Mouse (Mus musculus) neural tube, embryonic 12.5 days (tissue): ENCODE measurements around the gene Mrpl19. TPM values are rescaled to one million over a fixed set of nuclear protein-coding genes. Genes with fewer than 3 reads are reported as not detected.

ENCODE experiments used
- ATAC-seq: fragments of 200-750 bp; cut with Nextera tagmentation; 2 replicates; pipeline ENCODE4 v1.8.0; 2017; ENCODE audit warnings: low read depth, mild to moderate bottlenecking, moderate TSS enrichment, moderate library complexity; ENCODE audit not compliant: low FRiP score
- H3K27ac ChIP-seq: fragments of 300-500 bp; sonication (generic); 2 replicates; pipeline ENCODE4 v1.5.1; 2016
- H3K27me3 ChIP-seq: fragments of 300-500 bp; sonication (generic); replicated peaks from 2 replicates; pipeline ENCODE4 v1.6.1; 2016; ENCODE audit warnings: mild to moderate bottlenecking
- H3K36me3 ChIP-seq: fragments of 300-500 bp; sonication (generic); 2 replicates; pipeline ENCODE4 v1.6.1; 2016; ENCODE audit warnings: mild to moderate bottlenecking
- H3K4me1 ChIP-seq: fragments of 300-500 bp; sonication (generic); 2 replicates; pipeline ENCODE4 v1.6.1; 2016
- H3K4me2 ChIP-seq: fragments of 300-500 bp; sonication (generic); replicated peaks from 2 replicates; pipeline ENCODE4 v1.6.1; 2016; ENCODE audit warnings: mild to moderate bottlenecking
- H3K4me3 ChIP-seq: fragments of 300-500 bp; sonication (generic); 2 replicates; pipeline ENCODE4 v1.5.1; 2016
- H3K9ac ChIP-seq: fragments of 300-500 bp; sonication (generic); 2 replicates; pipeline ENCODE4 v1.6.1; 2016; ENCODE audit warnings: mild to moderate bottlenecking
- H3K9me3 ChIP-seq: fragments of 300-500 bp; sonication (generic); 2 replicates; pipeline ENCODE4 v1.6.1; 2016; ENCODE audit warnings: mild to moderate bottlenecking
- WGBS: fragments of 180-500 bp; shearing (Covaris S2); methylation state at CpG from one replicate; pipeline ENCODE4 v1.1.7; 2016; 5-methylcytosine and 5-hydroxymethylcytosine counted together
- polyA plus RNA-seq: library from polyadenylated mRNA; unstranded; fragments of >200 nt; fragmentation: Nextera tagmentation; extraction: Ambion mirVana; gene quantifications from 2 replicates; pipeline ENCODE4 v1.2.1, GENCODE M21; 2016

Gene Mrpl19
- 45.8 and 49.6 TPM in 2 replicates for polyA plus RNA-seq

- ATAC-seq: peak; percentile 99
- no peaks in the 10 kb centered on the region for H3K27me3 ChIP-seq
- no peaks in the 10 kb centered on the region for H3K9me3 ChIP-seq
- under 1% methylated on average over 44 of the region's 44 CpGs for WGBS
- peaks cover 10% of the 10 kb centered on the region; the same call in 1 of the 2 replicates for H3K4me1 ChIP-seq
- H3K4me2 ChIP-seq: peak within 1 kb of the TSS; percentile 68
- H3K9ac ChIP-seq: peak within 1 kb of the TSS; percentile 68
- H3K4me3 ChIP-seq: peak within 1 kb of the TSS; percentile 74
- peaks cover 24% of the 10 kb centered on the region for H3K36me3 ChIP-seq
- H3K27ac ChIP-seq: no peak within 1 kb of the TSS
Measured at GRCm38 (mm10) chr6:81965296-81966067, at the start of gene Mrpl19. Gene Mrpl19 (minus strand): TSS chr6:81965958.

- Histone ChIP-seq H3K4me3 (no peak overlapping the region), H3K4me2 (no peak overlapping the region), H3K9me3 (no peaks in the 10 kb centered on the region), H3K4me1 (no peaks in the 10 kb centered on the region), H3K9ac (no peak overlapping the region), H3K27ac (no peak overlapping the region), H3K36me3 (no peaks in the 10 kb centered on the region), H3K27me3 (no peaks in the 10 kb centered on the region)
- no peak for ATAC-seq
- WGBS: 82% methylated on average over 1 of the region's 1 CpGs
Measured at GRCm38 (mm10) chr6:82012392-82012791, 46.6 kb upstream of the Mrpl19 start.

GRCm38 (mm10) chr6:81990049-81990810 lies 24.5 kb upstream of the Mrpl19 start:
- 60% methylated on average over 20 of the region's 20 CpGs for WGBS
- Histone ChIP-seq H3K4me3 (no peak overlapping the region), H3K4me1 (no peaks in the 10 kb centered on the region), H3K9ac (no peak overlapping the region), H3K9me3 (no peaks in the 10 kb centered on the region), H3K36me3 (no peaks in the 10 kb centered on the region), H3K27ac (no peak overlapping the region), H3K4me2 (no peak overlapping the region), H3K27me3 (no peaks in the 10 kb centered on the region)
- ATAC-seq: no peak

- H3K27me3 ChIP-seq: no peaks in the 10 kb centered on the region
- no peaks in the 10 kb centered on the region for H3K4me1 ChIP-seq
- H3K36me3 ChIP-seq: no peaks in the 10 kb centered on the region
- no peak overlapping the region for H3K4me3 ChIP-seq
- no peak for ATAC-seq
- no peaks in the 10 kb centered on the region for H3K9me3 ChIP-seq
- WGBS: 93% methylated on average over 5 of the region's 5 CpGs
- H3K9ac ChIP-seq: no peak overlapping the region
- H3K4me2 ChIP-seq: no peak overlapping the region
- H3K27ac ChIP-seq: no peak overlapping the region
Measured at GRCm38 (mm10) chr6:81988341-81988740, 22.6 kb upstream of the Mrpl19 start.

- Histone ChIP-seq H3K4me3 (no peak overlapping the region), H3K4me1 (no peaks in the 10 kb centered on the region), H3K27ac (no peak overlapping the region), H3K9me3 (no peaks in the 10 kb centered on the region), H3K27me3 (no peaks in the 10 kb centered on the region), H3K9ac (no peak overlapping the region), H3K4me2 (no peak overlapping the region), H3K36me3 (no peaks in the 10 kb centered on the region)
- WGBS: 48% methylated on average over 3 of the region's 3 CpGs
- ATAC-seq: no peak
Measured at GRCm38 (mm10) chr6:81987580-81987979, 21.8 kb upstream of the Mrpl19 start.

GRCm38 (mm10) chr6:81987010-81987409 lies 21.3 kb upstream of the Mrpl19 start:
- H3K27ac ChIP-seq: no peak overlapping the region
- no peaks in the 10 kb centered on the region for H3K36me3 ChIP-seq
- ATAC-seq: peak; percentile 74
- H3K4me3 ChIP-seq: no peak overlapping the region
- no peak overlapping the region for H3K4me2 ChIP-seq
- H3K4me1 ChIP-seq: no peaks in the 10 kb centered on the region
- no peaks in the 10 kb centered on the region for H3K27me3 ChIP-seq
- 5% methylated on average over 9 of the region's 9 CpGs for WGBS
- H3K9me3 ChIP-seq: no peaks in the 10 kb centered on the region
- no peak overlapping the region for H3K9ac ChIP-seq

DNA sequence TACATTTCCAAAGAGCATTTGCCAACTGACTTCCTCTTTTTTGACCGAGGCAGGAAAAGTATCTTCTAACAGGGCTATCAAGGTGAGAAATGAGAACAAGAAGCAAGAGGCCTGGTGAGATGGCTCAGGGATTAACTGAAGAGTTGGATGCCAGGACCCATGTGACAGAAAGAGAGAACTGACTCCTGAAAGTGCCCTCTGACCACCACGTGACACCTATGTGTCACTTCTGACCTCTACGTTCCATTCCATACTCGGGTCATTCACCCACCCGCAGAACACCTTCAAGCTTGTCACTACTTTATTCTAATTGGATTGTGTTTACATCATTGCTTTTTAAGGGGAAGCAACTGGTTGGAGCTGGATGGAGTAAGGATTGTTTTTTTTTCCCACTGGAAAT lies 20.8 kb upstream of the Mrpl19 start:
- Histone ChIP-seq H3K27me3 (no peaks in the 10 kb centered on the region), H3K4me2 (no peak overlapping the region), H3K9ac (no peak overlapping the region), H3K9me3 (no peaks in the 10 kb centered on the region), H3K4me1 (no peaks in the 10 kb centered on the region), H3K4me3 (no peak overlapping the region), H3K27ac (no peak overlapping the region), H3K36me3 (no peaks in the 10 kb centered on the region)
- WGBS: 63% methylated on average over 5 of the region's 5 CpGs
- ATAC-seq: no peak

DNA sequence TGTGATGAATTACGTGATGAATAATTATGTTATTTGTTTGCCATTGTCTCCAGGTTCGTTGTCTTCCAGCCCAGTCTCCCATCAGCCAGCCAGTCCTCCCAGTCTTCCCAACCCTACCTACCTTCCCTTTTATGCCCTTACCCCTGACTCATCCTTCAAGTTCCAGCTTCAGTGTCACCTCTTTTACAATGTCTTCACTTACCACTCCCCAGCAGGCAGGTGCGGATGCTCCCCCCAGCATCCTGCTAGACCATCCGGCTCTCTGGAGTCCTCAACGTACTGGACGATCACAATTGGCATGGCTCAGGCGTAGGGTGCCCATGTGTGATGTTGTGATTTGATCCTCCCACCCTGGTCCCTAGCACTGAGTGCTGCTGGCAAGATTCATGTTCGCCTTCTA lies 20.4 kb upstream of the Mrpl19 start:
- Histone ChIP-seq H3K4me3 (no peak overlapping the region), H3K4me2 (no peak overlapping the region), H3K36me3 (no peaks in the 10 kb centered on the region), H3K9ac (no peak overlapping the region), H3K27ac (no peak overlapping the region), H3K9me3 (no peaks in the 10 kb centered on the region), H3K27me3 (no peaks in the 10 kb centered on the region), H3K4me1 (no peaks in the 10 kb centered on the region)
- ATAC-seq: no peak
- WGBS: 89% methylated on average over 8 of the region's 8 CpGs

- ATAC-seq: no peak
- Histone ChIP-seq H3K9ac (no peak overlapping the region), H3K9me3 (no peaks in the 10 kb centered on the region), H3K4me1 (no peaks in the 10 kb centered on the region), H3K27ac (no peak overlapping the region), H3K4me3 (no peak overlapping the region), H3K27me3 (no peaks in the 10 kb centered on the region), H3K4me2 (no peak overlapping the region), H3K36me3 (no peaks in the 10 kb centered on the region)
- 90% methylated on average over 4 of the region's 4 CpGs for WGBS
Measured at GRCm38 (mm10) chr6:81979286-81979685, 13.5 kb upstream of the Mrpl19 start.

DNA sequence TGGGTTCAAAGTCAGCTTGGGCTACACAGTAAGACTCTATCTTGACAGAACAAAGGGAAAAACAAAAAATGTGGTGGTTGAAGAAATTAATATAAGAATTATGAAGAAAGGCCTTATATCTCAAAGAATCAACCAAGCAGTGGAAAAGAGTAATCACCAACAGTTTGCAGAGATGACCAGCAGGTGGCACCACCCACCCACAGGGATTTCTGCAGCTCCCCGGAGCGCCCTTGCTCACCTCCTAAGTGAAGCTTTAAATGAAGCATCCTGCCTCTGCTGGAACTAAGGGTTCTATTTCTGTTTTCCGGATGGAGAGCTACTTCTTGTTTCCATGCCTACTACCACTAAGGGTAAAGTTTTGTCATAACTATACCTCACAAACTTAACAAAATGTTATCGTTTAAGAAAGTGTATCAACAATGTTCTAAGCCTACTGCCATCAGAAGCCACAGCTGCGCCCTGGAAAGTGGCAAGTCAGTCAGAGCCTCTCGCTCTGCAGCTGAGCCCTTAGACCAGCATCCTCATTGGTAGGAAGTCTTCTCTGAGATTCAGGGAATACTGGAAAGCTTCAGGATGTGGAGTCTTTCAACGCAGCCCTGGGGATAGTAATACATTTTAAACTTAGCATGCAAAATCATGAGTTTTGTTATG lies 10.3 kb upstream of the Mrpl19 start:
- Histone ChIP-seq H3K36me3 (no peaks in the 10 kb centered on the region), H3K4me3 (no peak overlapping the region), H3K27ac (no peak overlapping the region), H3K9me3 (no peaks in the 10 kb centered on the region), H3K4me2 (no peak overlapping the region), H3K4me1 (no peaks in the 10 kb centered on the region), H3K9ac (no peak overlapping the region), H3K27me3 (no peaks in the 10 kb centered on the region)
- 38% methylated on average over 7 of the region's 7 CpGs for WGBS
- peak; percentile 67 for ATAC-seq

DNA sequence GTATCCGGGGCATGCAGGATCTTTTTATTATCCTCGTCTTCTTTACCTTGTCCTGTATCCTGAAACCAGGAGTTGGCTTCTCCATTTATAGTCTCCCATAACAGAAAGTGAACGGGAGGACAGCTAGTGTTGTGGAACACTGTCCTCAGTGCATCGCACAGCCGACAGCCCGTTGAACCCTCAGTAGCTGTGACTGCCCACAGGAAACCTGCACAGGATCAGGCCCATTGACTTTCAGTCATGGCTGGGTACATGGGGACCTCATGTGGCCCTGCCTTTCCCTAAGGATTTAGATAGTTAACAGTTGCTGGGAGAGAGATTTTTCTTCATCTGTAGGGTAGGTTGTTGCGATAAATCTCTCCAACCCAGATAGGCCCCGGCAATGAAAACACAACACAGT lies 6.8 kb upstream of the Mrpl19 start:
- Histone ChIP-seq H3K9me3 (no peaks in the 10 kb centered on the region), H3K9ac (no peak overlapping the region), H3K4me3 (no peak overlapping the region), H3K27me3 (no peaks in the 10 kb centered on the region), H3K4me1 (no peaks in the 10 kb centered on the region), H3K4me2 (no peak overlapping the region), H3K36me3 (no peaks in the 10 kb centered on the region), H3K27ac (no peak overlapping the region)
- WGBS: 85% methylated on average over 8 of the region's 8 CpGs
- ATAC-seq: no peak

DNA sequence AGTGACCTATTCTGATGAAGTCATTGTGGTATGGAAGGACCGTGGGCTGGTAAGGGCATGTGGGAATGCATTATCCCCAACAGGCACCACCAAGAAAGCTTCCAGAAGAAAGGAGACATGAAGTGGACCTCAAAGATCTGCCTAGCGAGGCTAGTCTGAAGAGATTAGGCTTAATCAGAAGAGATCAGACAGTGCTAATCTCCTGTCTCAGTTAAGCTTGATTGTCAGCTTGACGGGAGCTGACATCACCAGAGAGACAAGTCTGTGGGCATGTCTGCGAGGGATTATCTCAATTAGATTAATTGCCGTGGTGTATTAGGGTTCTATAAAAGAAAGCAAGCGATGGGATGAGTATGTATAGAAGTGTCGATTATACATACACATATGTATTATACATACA lies 5.4 kb upstream of the Mrpl19 start:
- Histone ChIP-seq H3K36me3 (no peaks in the 10 kb centered on the region), H3K4me3 (no peak overlapping the region), H3K4me2 (no peak overlapping the region), H3K27me3 (no peaks in the 10 kb centered on the region), H3K4me1 (no peaks in the 10 kb centered on the region), H3K27ac (no peak overlapping the region), H3K9me3 (no peaks in the 10 kb centered on the region), H3K9ac (no peak overlapping the region)
- 95% methylated on average over 7 of the region's 7 CpGs for WGBS
- ATAC-seq: no peak
